13 mouse cellular contexts compared by ENCODE assay signal in the genomic region with DNA sequence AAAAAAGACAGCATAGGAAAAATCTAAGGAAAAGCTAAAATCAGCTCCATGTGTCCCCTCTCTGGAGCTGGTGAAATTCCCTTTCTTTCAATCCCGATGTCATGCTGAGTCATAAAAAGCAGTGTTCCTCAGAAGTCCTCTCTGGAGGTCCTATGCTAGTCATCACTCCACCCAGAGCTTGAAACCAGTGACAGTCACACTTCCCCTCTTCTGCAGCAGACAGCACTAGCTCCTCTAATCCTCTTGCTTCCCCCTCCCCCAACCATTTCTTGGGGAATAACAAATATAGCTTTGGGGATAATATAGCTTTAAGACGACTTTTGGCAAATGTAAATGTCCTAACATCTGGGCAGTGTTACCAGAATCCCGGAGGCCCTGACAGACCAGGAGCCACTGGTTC. TPM values are rescaled to one million over a fixed set of nuclear protein-coding genes. Genes with fewer than 3 reads are reported as not detected.
A peak's percentile ranks its signal among the peaks of the same experiment; 100 is the strongest.
DNase-seq lines count a peak whose midpoint lies in the region; ATAC-seq lines count a peak whose summit lies in the region.
"Had no signal": no experiment of that assay in that cellular context is flagged by ENCODE, and none has a peak within 500 bp of the region (broad histone marks: within the 10 kb centered on the region; RNA-seq: fewer than 3 reads in every experiment).

A gene (plus strand): TSS at position 166 of the 400 bp plus-strand sequence.

- peak; percentile 10 for DNase-seq in embryonic facial prominence, embryonic 11.5 days (ENCODE audit: low spot score)
- no peak for DNase-seq in embryonic facial prominence, embryonic 10.5 days (ENCODE audit: low spot score)
- DNase-seq in kidney, adult 9 months: no peak
- no peak for DNase-seq in cerebellum, adult 9-11 months
- no peak for DNase-seq in yolk sac, embryonic 10.5 days (ENCODE audit: low spot score)
- DNase-seq: kidney, postnatal 14 days; liver, embryonic 13.5 days had no signal

- WGBS in embryonic facial prominence, embryonic 11.5 days: 26% methylated on average over 3 of the region's 3 CpGs
- 35% methylated on average over 3 of the region's 3 CpGs for WGBS in embryonic facial prominence, embryonic 10.5 days
- 33% methylated on average over 3 of the region's 3 CpGs for WGBS in kidney, embryonic 16.5 days
- WGBS in intestine, embryonic 16.5 days: 36% methylated on average over 3 of the region's 3 CpGs

- no peaks in the 10 kb centered on the region for H3K9me3 ChIP-seq in embryonic facial prominence, embryonic 11.5 days (replicated peaks; ENCODE audit: control insufficient read depth, low read length)
- no peaks in the 10 kb centered on the region for H3K9me3 ChIP-seq in embryonic facial prominence, embryonic 10.5 days
- H3K9me3 ChIP-seq in kidney, embryonic 16.5 days (ENCODE audit: low read length): no peaks in the 10 kb centered on the region
- H3K9me3 ChIP-seq in intestine, embryonic 16.5 days (ENCODE audit: control insufficient read depth, low read length): no peaks in the 10 kb centered on the region
- H3K9me3 ChIP-seq: G1E; liver, embryonic 13.5 days; midbrain, embryonic 12.5 days; neural tube, embryonic 12.5 days had no signal

- H3K4me3 ChIP-seq in embryonic facial prominence, embryonic 11.5 days (ENCODE audit: low read depth, low read length): no peak within 1 kb of the TSS
- H3K4me3 ChIP-seq in embryonic facial prominence, embryonic 10.5 days: no peak within 1 kb of the TSS
- peak within 1 kb of the TSS; percentile 6; the same call in 1 of the 2 replicates for H3K4me3 ChIP-seq in kidney, embryonic 16.5 days (ENCODE audit: low read length)
- H3K4me3 ChIP-seq in brown adipose tissue, adult 24 weeks (ENCODE audit: insufficient read depth, low read depth, low read length): peak within 1 kb of the TSS; percentile 14; the same call in 1 of the 2 replicates
- H3K4me3 ChIP-seq in intestine, embryonic 16.5 days (ENCODE audit: low read length): peak within 1 kb of the TSS; percentile 22
- H3K4me3 ChIP-seq: liver, embryonic 13.5 days; midbrain, embryonic 12.5 days; neural tube, embryonic 12.5 days had no signal

- no peak within 1 kb of the TSS for H3K4me2 ChIP-seq in embryonic facial prominence, embryonic 11.5 days (ENCODE audit: low read depth, low read length)
- peak within 1 kb of the TSS; percentile 27; the same call in 1 of the 2 replicates for H3K4me2 ChIP-seq in kidney, embryonic 16.5 days (replicated peaks; ENCODE audit: low read depth, low read length)
- no peak within 1 kb of the TSS for H3K4me2 ChIP-seq in intestine, embryonic 16.5 days (ENCODE audit: low read depth, low read length)
- H3K4me2 ChIP-seq: liver, embryonic 13.5 days; midbrain, embryonic 12.5 days; neural tube, embryonic 12.5 days had no signal

- ATAC-seq in embryonic facial prominence, embryonic 11.5 days (replicated peaks; ENCODE audit: insufficient number of reproducible peaks, low FRiP score, low TSS enrichment, low read depth): no peak
- ATAC-seq in kidney, embryonic 16.5 days (ENCODE audit: low FRiP score, low TSS enrichment): no peak
- ATAC-seq in intestine, embryonic 16.5 days: no peak

- no peak within 1 kb of the TSS for H3K9ac ChIP-seq in embryonic facial prominence, embryonic 11.5 days (replicated peaks; ENCODE audit: low read length)
- no peak within 1 kb of the TSS for H3K9ac ChIP-seq in kidney, embryonic 16.5 days (replicated peaks; ENCODE audit: low read length)
- no peak within 1 kb of the TSS for H3K9ac ChIP-seq in intestine, embryonic 16.5 days (ENCODE audit: low read depth, low read length)
- H3K9ac ChIP-seq: liver, embryonic 13.5 days; midbrain, embryonic 12.5 days; neural tube, embryonic 12.5 days had no signal

- H3K36me3 ChIP-seq in embryonic facial prominence, embryonic 11.5 days (replicated peaks; ENCODE audit: control insufficient read depth, insufficient read depth, low read depth, low read length): no peaks in the 10 kb centered on the region
- H3K36me3 ChIP-seq in embryonic facial prominence, embryonic 10.5 days (replicated peaks): no peaks in the 10 kb centered on the region
- H3K36me3 ChIP-seq in kidney, embryonic 16.5 days (ENCODE audit: insufficient read depth, low read length): no peaks in the 10 kb centered on the region
- no peaks in the 10 kb centered on the region for H3K36me3 ChIP-seq in intestine, embryonic 16.5 days (ENCODE audit: control insufficient read depth, insufficient read depth, low read length)
- H3K36me3 ChIP-seq: G1E; liver, embryonic 13.5 days; midbrain, embryonic 12.5 days; neural tube, embryonic 12.5 days had no signal

- no peaks in the 10 kb centered on the region for H3K4me1 ChIP-seq in embryonic facial prominence, embryonic 11.5 days (ENCODE audit: control insufficient read depth, insufficient read depth, low read length)
- 0 out of 2 replicates have a peak, but pooled peaks cover 4% of the 10 kb centered on the region for H3K4me1 ChIP-seq in embryonic facial prominence, embryonic 10.5 days
- no peaks in the 10 kb centered on the region for H3K4me1 ChIP-seq in kidney, embryonic 16.5 days (ENCODE audit: insufficient read depth, low read length)
- H3K4me1 ChIP-seq in brown adipose tissue, adult 24 weeks (ENCODE audit: control insufficient read depth, insufficient read depth, insufficient read length, low read length): no peaks in the 10 kb centered on the region
- H3K4me1 ChIP-seq in intestine, embryonic 16.5 days (ENCODE audit: control insufficient read depth, insufficient read depth, low read length): no peaks in the 10 kb centered on the region
- H3K4me1 ChIP-seq: liver, embryonic 13.5 days; neural tube, embryonic 12.5 days had no signal

- H3K27ac ChIP-seq in embryonic facial prominence, embryonic 11.5 days (replicated peaks; ENCODE audit: low read depth, low read length): no peak within 1 kb of the TSS
- no peak within 1 kb of the TSS for H3K27ac ChIP-seq in embryonic facial prominence, embryonic 10.5 days (replicated peaks)
- H3K27ac ChIP-seq in kidney, embryonic 16.5 days (ENCODE audit: low read length): no peak within 1 kb of the TSS
- H3K27ac ChIP-seq in brown adipose tissue, adult 24 weeks (replicated peaks; ENCODE audit: low read depth, low read length): no peak within 1 kb of the TSS
- H3K27ac ChIP-seq in intestine, embryonic 16.5 days (ENCODE audit: low read length): no peak within 1 kb of the TSS
- H3K27ac ChIP-seq: liver, embryonic 13.5 days; midbrain, embryonic 12.5 days; neural tube, embryonic 12.5 days had no signal

- no peaks in the 10 kb centered on the region for H3K27me3 ChIP-seq in embryonic facial prominence, embryonic 11.5 days (ENCODE audit: control insufficient read depth, insufficient read depth, low read length)
- H3K27me3 ChIP-seq in embryonic facial prominence, embryonic 10.5 days (replicated peaks; ENCODE audit: low read depth, poor library complexity, severe bottlenecking): peaks cover 45% of the 10 kb centered on the region
- peaks cover 3% of the 10 kb centered on the region; the same call in 1 of the 2 replicates for H3K27me3 ChIP-seq in kidney, embryonic 16.5 days (ENCODE audit: insufficient read depth, low read length)
- no peaks in the 10 kb centered on the region for H3K27me3 ChIP-seq in intestine, embryonic 16.5 days (replicated peaks; ENCODE audit: control insufficient read depth, insufficient read depth, low read length)
- H3K27me3 ChIP-seq: liver, embryonic 13.5 days; neural tube, embryonic 12.5 days had no signal

RNA-seq across cellular contexts. Expression of the gene that starts here (rescaled TPM):
- polyA plus RNA-seq in embryonic facial prominence, embryonic 11.5 days (2014; fragmentation: Nextera tagmentation; extraction: Ambion mirVana): 0.87 and 0.96 TPM in 2 replicates
- polyA plus RNA-seq in embryonic facial prominence, embryonic 10.5 days (2016; fragmentation: Nextera tagmentation; extraction: Ambion mirVana): 0.45 and 0.59 TPM in 2 replicates
- polyA plus RNA-seq in kidney, embryonic 16.5 days (2015; fragmentation: Nextera tagmentation; extraction: Ambion mirVana): 5.8 and 6.3 TPM in 2 replicates
- 5.0 and 5.2 TPM in 2 replicates for polyA plus RNA-seq in brown adipose tissue, adult 24 weeks (2012; ENCODE audit: insufficient read depth, insufficient read length, missing spikeins)
- polyA plus RNA-seq in intestine, embryonic 16.5 days (2015; fragmentation: Nextera tagmentation; extraction: Ambion mirVana): 9.5 and 11.7 TPM in 2 replicates
- polyA plus RNA-seq: G1E had no signal

Comparison
In these comparisons a context has a peak if more than half of its experiments do, and no peak if none do; other contexts are left out.
1. Peak in DNase-seq in embryonic facial prominence, embryonic 11.5 days; RNA of the gene not detected or under 1 TPM.
2. H3K4me3 ChIP-seq: peak in kidney, embryonic 16.5 days (single experiment), brown adipose tissue, adult 24 weeks (single experiment) and intestine, embryonic 16.5 days (single experiment); none in embryonic facial prominence, embryonic 11.5 days (single experiment) and embryonic facial prominence, embryonic 10.5 days (single experiment).